Mouse (Mus musculus) neural tube, embryonic 15.5 days (tissue): ENCODE results near the gene Pgrmc2. TPM values are rescaled to one million over a fixed set of nuclear protein-coding genes. Genes with fewer than 3 reads are reported as not detected.

Experiments
- ATAC-seq: fragments of 200-750 bp; cut with Nextera tagmentation; 2 replicates; pipeline ENCODE4 v1.8.0; 2017; ENCODE audit warnings: mild to moderate bottlenecking, moderate TSS enrichment, moderate library complexity; ENCODE audit not compliant: low FRiP score
- H3K27ac ChIP-seq: fragments of 300-500 bp; sonication (generic); replicated peaks from 2 replicates; pipeline ENCODE4 v1.5.1; 2015; ENCODE audit warnings: mild to moderate bottlenecking, inconsistent platforms
- H3K27me3 ChIP-seq: fragments of 300-500 bp; sonication (generic); replicated peaks from 2 replicates; pipeline ENCODE4 v1.6.1; 2015; ENCODE audit warnings: inconsistent platforms
- H3K36me3 ChIP-seq: fragments of 300-500 bp; sonication (generic); 2 replicates; pipeline ENCODE4 v1.6.1; 2015; ENCODE audit warnings: inconsistent platforms
- H3K4me1 ChIP-seq: fragments of 300-500 bp; sonication (generic); 2 replicates; pipeline ENCODE4 v1.6.1; 2015; ENCODE audit warnings: inconsistent platforms
- H3K4me2 ChIP-seq: fragments of 300-500 bp; sonication (generic); 2 replicates; pipeline ENCODE4 v1.6.1; 2015; ENCODE audit warnings: inconsistent platforms, mild to moderate bottlenecking, moderate library complexity
- H3K4me3 ChIP-seq: fragments of 300-500 bp; sonication (generic); replicated peaks from 2 replicates; pipeline ENCODE4 v1.5.1; 2015; ENCODE audit warnings: mild to moderate bottlenecking, inconsistent platforms
- H3K9ac ChIP-seq: fragments of 300-500 bp; sonication (generic); replicated peaks from 2 replicates; pipeline ENCODE4 v1.6.1; 2015; ENCODE audit warnings: mild to moderate bottlenecking, inconsistent platforms
- H3K9me3 ChIP-seq: fragments of 300-500 bp; sonication (generic); replicated peaks from 2 replicates; pipeline ENCODE4 v1.6.1; 2016; ENCODE audit warnings: inconsistent platforms
- WGBS: fragments of 180-500 bp; shearing (Covaris S2); methylation state at CpG from one replicate; pipeline ENCODE4 v1.1.7; 2015; ENCODE audit warnings: mixed read lengths; 5-methylcytosine and 5-hydroxymethylcytosine counted together
- polyA plus RNA-seq: library from polyadenylated mRNA; unstranded; fragments of >200 nt; fragmentation: Nextera tagmentation; extraction: Ambion mirVana; gene quantifications from 2 replicates; pipeline ENCODE4 v1.2.1, GENCODE M21; 2015

The Pgrmc2 gene
- polyA plus RNA-seq, 1 experiment from 2014 or later, result 30.8 TPM

- ATAC-seq, result no peak
- no peaks in the 10 kb centered on the region for H3K9me3 ChIP-seq
- no peak overlapping the region for H3K9ac ChIP-seq
- H3K4me3 ChIP-seq, result no peak overlapping the region
- H3K4me1 ChIP-seq, result no peaks in the 10 kb centered on the region
- 89% methylated on average over 2 of the region's 2 CpGs for WGBS
- no peak overlapping the region for H3K27ac ChIP-seq
- H3K27me3 ChIP-seq, result no peaks in the 10 kb centered on the region
- no peak overlapping the region for H3K4me2 ChIP-seq
- H3K36me3 ChIP-seq, result peaks cover 24% of the 10 kb centered on the region
Observed at GRCm38 (mm10) chr3:41065320-41065719, 17.5 kb downstream of the Pgrmc2 start.

GRCm38 (mm10) chr3:41062758-41063157 is 20.1 kb downstream of the Pgrmc2 start:
- Histone ChIP-seq H3K27ac (no peak overlapping the region), H3K36me3 (peaks cover 18% of the 10 kb centered on the region), H3K27me3 (no peaks in the 10 kb centered on the region), H3K9me3 (no peaks in the 10 kb centered on the region), H3K4me1 (no peaks in the 10 kb centered on the region), H3K4me3 (no peak overlapping the region), H3K4me2 (no peak overlapping the region), H3K9ac (no peak overlapping the region)
- ATAC-seq, result no peak
- 90% methylated on average over 2 of the region's 2 CpGs for WGBS

GRCm38 (mm10) chr3:41061831-41062565 is 20.8 kb downstream of the Pgrmc2 start:
- no peak overlapping the region for H3K4me3 ChIP-seq
- no peaks in the 10 kb centered on the region for H3K9me3 ChIP-seq
- no peak for ATAC-seq
- H3K27me3 ChIP-seq, result no peaks in the 10 kb centered on the region
- H3K4me1 ChIP-seq, result no peaks in the 10 kb centered on the region
- H3K9ac ChIP-seq, result no peak overlapping the region
- H3K36me3 ChIP-seq, result peaks cover 15% of the 10 kb centered on the region; the same call in 1 of the 2 replicates
- no peak overlapping the region for H3K4me2 ChIP-seq
- H3K27ac ChIP-seq, result no peak overlapping the region
- WGBS, result 94% methylated on average over 3 of the region's 3 CpGs

GRCm38 (mm10) chr3:41059249-41059648 is 23.6 kb downstream of the Pgrmc2 start:
- H3K4me1 ChIP-seq, result no peaks in the 10 kb centered on the region
- WGBS, result 89% methylated on average over 3 of the region's 3 CpGs
- no peak overlapping the region for H3K4me3 ChIP-seq
- H3K36me3 ChIP-seq, result peaks cover 2% of the 10 kb centered on the region; the same call in 1 of the 2 replicates
- no peak overlapping the region for H3K9ac ChIP-seq
- H3K27ac ChIP-seq, result no peak overlapping the region
- no peak overlapping the region for H3K4me2 ChIP-seq
- H3K27me3 ChIP-seq, result no peaks in the 10 kb centered on the region
- no peaks in the 10 kb centered on the region for H3K9me3 ChIP-seq
- ATAC-seq, result no peak

- no peaks in the 10 kb centered on the region; the same call in 1 of the 2 replicates for H3K36me3 ChIP-seq
- 63% methylated on average over 2 of the region's 2 CpGs for WGBS
- ATAC-seq, result no peak
Observed at GRCm38 (mm10) chr3:41058395-41058794, 24.5 kb downstream of the Pgrmc2 start.

GRCm38 (mm10) chr3:41053334-41053733 is 29.5 kb downstream of the Pgrmc2 start:
- Histone ChIP-seq H3K36me3 (no peaks in the 10 kb centered on the region; the same call in 1 of the 2 replicates), H3K27ac (no peak overlapping the region), H3K4me3 (no peak overlapping the region), H3K9me3 (no peaks in the 10 kb centered on the region), H3K4me1 (no peaks in the 10 kb centered on the region), H3K9ac (no peak overlapping the region), H3K4me2 (no peak overlapping the region), H3K27me3 (no peaks in the 10 kb centered on the region)
- no peak for ATAC-seq
- WGBS, result 91% methylated on average over 3 of the region's 3 CpGs

More at GRCm38 (mm10) chr3:41058395-41058794, 24.5 kb downstream of the Pgrmc2 start:
- H3K4me3 ChIP-seq, result no peak overlapping the region
- H3K4me2 ChIP-seq, result no peak overlapping the region
- H3K9me3 ChIP-seq, result no peaks in the 10 kb centered on the region
- no peaks in the 10 kb centered on the region for H3K4me1 ChIP-seq
- no peaks in the 10 kb centered on the region for H3K27me3 ChIP-seq
- H3K9ac ChIP-seq, result no peak overlapping the region
- no peak overlapping the region for H3K27ac ChIP-seq

- H3K4me3 ChIP-seq, result no peak overlapping the region
- H3K9ac ChIP-seq, result no peak overlapping the region
- no peaks in the 10 kb centered on the region for H3K36me3 ChIP-seq
- no peak overlapping the region for H3K4me2 ChIP-seq
- H3K9me3 ChIP-seq, result no peaks in the 10 kb centered on the region
- H3K4me1 ChIP-seq, result no peaks in the 10 kb centered on the region
- ATAC-seq, result no peak
- no peaks in the 10 kb centered on the region for H3K27me3 ChIP-seq
- H3K27ac ChIP-seq, result no peak overlapping the region
- WGBS, result 87% methylated on average over 6 of the region's 6 CpGs
Observed at GRCm38 (mm10) chr3:41047838-41048237, 35.0 kb downstream of the Pgrmc2 start.

GRCm38 (mm10) chr3:41043756-41044354 is 39.0 kb downstream of the Pgrmc2 start:
- Histone ChIP-seq H3K9ac (no peak overlapping the region), H3K27ac (no peak overlapping the region), H3K4me1 (no peaks in the 10 kb centered on the region), H3K36me3 (no peaks in the 10 kb centered on the region), H3K27me3 (no peaks in the 10 kb centered on the region), H3K4me3 (no peak overlapping the region), H3K9me3 (no peaks in the 10 kb centered on the region), H3K4me2 (no peak overlapping the region)
- no peak for ATAC-seq
- 76% methylated on average over 11 of the region's 11 CpGs for WGBS

GRCm38 (mm10) chr3:41042195-41042938 is 40.5 kb downstream of the Pgrmc2 start:
- H3K4me1 ChIP-seq, result no peaks in the 10 kb centered on the region
- no peak overlapping the region for H3K27ac ChIP-seq
- no peak overlapping the region for H3K4me2 ChIP-seq
- no peaks in the 10 kb centered on the region for H3K27me3 ChIP-seq
- no peaks in the 10 kb centered on the region for H3K9me3 ChIP-seq
- H3K36me3 ChIP-seq, result no peaks in the 10 kb centered on the region
- ATAC-seq, result peak; percentile 77; the same call in 1 of the 2 replicates
- no peak overlapping the region for H3K9ac ChIP-seq
- H3K4me3 ChIP-seq, result no peak overlapping the region
- whole genome bisulfite sequencing, result 89% methylated on average over 4 of the region's 4 CpGs

- H3K4me2 ChIP-seq, result no peak overlapping the region
- no peak overlapping the region for H3K27ac ChIP-seq
- H3K9ac ChIP-seq, result no peak overlapping the region
- H3K36me3 ChIP-seq, result no peaks in the 10 kb centered on the region
- WGBS, result 70% methylated on average over 5 of the region's 5 CpGs
- no peak overlapping the region for H3K4me3 ChIP-seq
- no peak for ATAC-seq
- H3K27me3 ChIP-seq, result no peaks in the 10 kb centered on the region
- no peaks in the 10 kb centered on the region for H3K4me1 ChIP-seq
- H3K9me3 ChIP-seq, result no peaks in the 10 kb centered on the region
Observed at GRCm38 (mm10) chr3:41041241-41041640, 41.6 kb downstream of the Pgrmc2 start.

- H3K27me3 ChIP-seq, result no peaks in the 10 kb centered on the region
- WGBS, result 62% methylated on average over 5 of the region's 5 CpGs
- no peak for ATAC-seq
Observed at GRCm38 (mm10) chr3:41038297-41038916, 44.4 kb downstream of the Pgrmc2 start.

More at GRCm38 (mm10) chr3:41038297-41038916, 44.4 kb downstream of the Pgrmc2 start:
- H3K9ac ChIP-seq, result no peak overlapping the region
- H3K9me3 ChIP-seq, result no peaks in the 10 kb centered on the region
- no peaks in the 10 kb centered on the region for H3K36me3 ChIP-seq
- H3K4me3 ChIP-seq, result no peak overlapping the region
- no peak overlapping the region for H3K27ac ChIP-seq
- H3K4me2 ChIP-seq, result no peak overlapping the region
- H3K4me1 ChIP-seq, result no peaks in the 10 kb centered on the region
